Mouse (Mus musculus) hindbrain, embryonic 12.5 days (tissue): ENCODE data around the gene Lrrtm4. TPM values are rescaled to one million over a fixed set of nuclear protein-coding genes. Genes with fewer than 3 reads are reported as not detected.

ENCODE experiments used
- ATAC-seq: fragments of 200-750 bp; cut with Nextera tagmentation; 2 replicates; pipeline ENCODE4 v1.8.0; 2017; ENCODE audit warnings: moderate TSS enrichment; ENCODE audit not compliant: low FRiP score
- H3K27ac ChIP-seq: fragments of 300-500 bp; sonication (generic); 2 replicates; pipeline ENCODE4 v1.5.1; 2016; ENCODE audit warnings: mild to moderate bottlenecking
- H3K27me3 ChIP-seq: fragments of 300-500 bp; sonication (generic); 2 replicates; pipeline ENCODE4 v1.6.1; 2016; ENCODE audit warnings: mild to moderate bottlenecking
- H3K36me3 ChIP-seq: fragments of 300-500 bp; sonication (generic); 2 replicates; pipeline ENCODE4 v1.6.1; 2016; ENCODE audit warnings: mild to moderate bottlenecking
- H3K4me1 ChIP-seq: fragments of 300-500 bp; sonication (generic); 2 replicates; pipeline ENCODE4 v1.6.1; 2016
- H3K4me2 ChIP-seq: fragments of 300-500 bp; sonication (generic); replicated peaks from 2 replicates; pipeline ENCODE4 v1.6.1; 2016; ENCODE audit warnings: mild to moderate bottlenecking
- H3K4me3 ChIP-seq: fragments of 300-500 bp; sonication (generic); 2 replicates; pipeline ENCODE4 v1.5.1; 2016; ENCODE audit warnings: mild to moderate bottlenecking
- H3K9ac ChIP-seq: fragments of 300-500 bp; sonication (generic); 2 replicates; pipeline ENCODE4 v1.6.1; 2016; ENCODE audit warnings: mild to moderate bottlenecking, moderate library complexity
- H3K9me3 ChIP-seq: fragments of 300-500 bp; sonication (generic); replicated peaks from 2 replicates; pipeline ENCODE4 v1.6.1; 2016; ENCODE audit warnings: mild to moderate bottlenecking
- WGBS: fragments of 180-500 bp; shearing (Covaris S2); methylation state at CpG from one replicate; pipeline ENCODE4 v1.1.7; 2016; 5-methylcytosine and 5-hydroxymethylcytosine counted together
- polyA plus RNA-seq: library from polyadenylated mRNA; unstranded; fragments of >200 nt; fragmentation: Nextera tagmentation; extraction: Ambion mirVana; gene quantifications from 2 replicates; pipeline ENCODE4 v1.2.1, GENCODE M21; 2016

Lrrtm4 gene
- polyA plus RNA-seq, 1 experiment from 2014 or later: 8.3 TPM

- Histone ChIP-seq H3K4me2 (no peak overlapping the region), H3K9me3 (no peaks in the 10 kb centered on the region), H3K27me3 (no peaks in the 10 kb centered on the region), H3K27ac (no peak overlapping the region), H3K4me1 (no peaks in the 10 kb centered on the region), H3K9ac (no peak overlapping the region), H3K36me3 (no peaks in the 10 kb centered on the region), H3K4me3 (no peak overlapping the region)
- 83% methylated on average over 1 of the region's 1 CpGs for WGBS
- no peak for ATAC-seq
Observed at GRCm38 (mm10) chr6:80352307-80352706, 333.6 kb downstream of the Lrrtm4 start.

- no peak overlapping the region for H3K9ac ChIP-seq
- H3K27me3 ChIP-seq: no peaks in the 10 kb centered on the region
- no peak overlapping the region for H3K4me3 ChIP-seq
- no peaks in the 10 kb centered on the region for H3K36me3 ChIP-seq
- H3K9me3 ChIP-seq: no peaks in the 10 kb centered on the region
- WGBS: 86% methylated on average over 1 of the region's 1 CpGs
- no peaks in the 10 kb centered on the region for H3K4me1 ChIP-seq
- no peak for ATAC-seq
- H3K4me2 ChIP-seq: no peak overlapping the region
- no peak overlapping the region for H3K27ac ChIP-seq
Observed at GRCm38 (mm10) chr6:80357092-80357491, 338.4 kb downstream of the Lrrtm4 start.

GRCm38 (mm10) chr6:80363593-80363992 is 344.9 kb downstream of the Lrrtm4 start:
- Histone ChIP-seq H3K4me3 (no peak overlapping the region), H3K4me2 (no peak overlapping the region), H3K27me3 (no peaks in the 10 kb centered on the region), H3K27ac (no peak overlapping the region), H3K36me3 (no peaks in the 10 kb centered on the region), H3K4me1 (no peaks in the 10 kb centered on the region), H3K9me3 (no peaks in the 10 kb centered on the region), H3K9ac (no peak overlapping the region)
- ATAC-seq: no peak

GRCm38 (mm10) chr6:80366532-80366931 is 347.9 kb downstream of the Lrrtm4 start:
- no peaks in the 10 kb centered on the region for H3K36me3 ChIP-seq
- H3K9me3 ChIP-seq: no peaks in the 10 kb centered on the region
- H3K4me1 ChIP-seq: no peaks in the 10 kb centered on the region
- H3K27ac ChIP-seq: no peak overlapping the region
- no peak for ATAC-seq
- no peaks in the 10 kb centered on the region for H3K27me3 ChIP-seq
- 75% methylated on average over 4 of the region's 4 CpGs for WGBS
- H3K9ac ChIP-seq: no peak overlapping the region
- no peak overlapping the region for H3K4me3 ChIP-seq
- no peak overlapping the region for H3K4me2 ChIP-seq

- Histone ChIP-seq H3K9ac (no peak overlapping the region), H3K36me3 (no peaks in the 10 kb centered on the region), H3K4me3 (no peak overlapping the region), H3K4me2 (no peak overlapping the region), H3K4me1 (0 out of 2 replicates have a peak, but pooled peaks cover 2% of the 10 kb centered on the region), H3K27ac (no peak overlapping the region), H3K9me3 (no peaks in the 10 kb centered on the region), H3K27me3 (no peaks in the 10 kb centered on the region)
- WGBS: 21% methylated on average over 4 of the region's 4 CpGs
- peak; percentile 67 for ATAC-seq
Observed at GRCm38 (mm10) chr6:80389571-80389970, 370.9 kb downstream of the Lrrtm4 start.

DNA sequence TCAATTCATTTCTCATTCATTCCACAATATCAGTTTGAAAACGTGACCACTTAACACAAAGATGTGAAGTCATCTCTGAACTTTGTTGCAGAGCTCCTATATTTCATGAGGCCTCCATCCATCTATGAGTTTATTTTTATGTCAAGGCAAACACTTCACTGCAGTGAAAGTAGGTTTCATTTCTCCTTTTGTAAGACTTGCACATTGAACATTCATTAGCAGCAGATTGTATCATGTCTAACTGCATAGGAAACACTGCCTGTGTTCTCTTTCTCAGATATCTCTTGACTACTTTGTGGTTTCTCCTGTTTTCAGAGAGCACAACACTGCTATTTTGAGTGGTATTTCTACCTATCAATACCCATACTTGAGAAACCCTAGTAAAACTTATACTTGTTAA is 388.1 kb downstream of the Lrrtm4 start:
- Histone ChIP-seq H3K27me3 (no peaks in the 10 kb centered on the region), H3K4me2 (no peak overlapping the region), H3K27ac (no peak overlapping the region), H3K4me3 (no peak overlapping the region), H3K4me1 (no peaks in the 10 kb centered on the region), H3K36me3 (no peaks in the 10 kb centered on the region), H3K9me3 (no peaks in the 10 kb centered on the region), H3K9ac (no peak overlapping the region)
- WGBS: 74% methylated on average over 1 of the region's 1 CpGs
- ATAC-seq: no peak

GRCm38 (mm10) chr6:80440135-80440534 is 421.5 kb downstream of the Lrrtm4 start:
- no peaks in the 10 kb centered on the region for H3K4me1 ChIP-seq
- no peak overlapping the region for H3K27ac ChIP-seq
- ATAC-seq: no peak

GRCm38 (mm10) chr6:80470546-80470945 is 451.9 kb downstream of the Lrrtm4 start:
- H3K4me2 ChIP-seq: no peak overlapping the region
- no peak overlapping the region for H3K27ac ChIP-seq
- no peaks in the 10 kb centered on the region for H3K27me3 ChIP-seq
- WGBS: 68% methylated on average over 4 of the region's 4 CpGs
- H3K4me3 ChIP-seq: no peak overlapping the region
- no peak overlapping the region for H3K9ac ChIP-seq
- no peaks in the 10 kb centered on the region for H3K36me3 ChIP-seq
- H3K9me3 ChIP-seq: no peaks in the 10 kb centered on the region
- no peak for ATAC-seq
- no peaks in the 10 kb centered on the region for H3K4me1 ChIP-seq

More at GRCm38 (mm10) chr6:80440135-80440534, 421.5 kb downstream of the Lrrtm4 start:
- Histone ChIP-seq H3K9me3 (no peaks in the 10 kb centered on the region), H3K36me3 (no peaks in the 10 kb centered on the region), H3K9ac (no peak overlapping the region), H3K27me3 (no peaks in the 10 kb centered on the region), H3K4me3 (no peak overlapping the region), H3K4me2 (no peak overlapping the region)

GRCm38 (mm10) chr6:80476153-80476552 is 457.5 kb downstream of the Lrrtm4 start:
- no peaks in the 10 kb centered on the region for H3K27me3 ChIP-seq
- WGBS: 75% methylated on average over 3 of the region's 3 CpGs
- no peaks in the 10 kb centered on the region for H3K9me3 ChIP-seq
- H3K9ac ChIP-seq: no peak overlapping the region
- H3K27ac ChIP-seq: no peak overlapping the region
- H3K4me1 ChIP-seq: no peaks in the 10 kb centered on the region
- no peaks in the 10 kb centered on the region for H3K36me3 ChIP-seq
- H3K4me2 ChIP-seq: no peak overlapping the region
- ATAC-seq: peak; percentile 26; the same call in 1 of the 2 replicates
- H3K4me3 ChIP-seq: no peak overlapping the region

DNA sequence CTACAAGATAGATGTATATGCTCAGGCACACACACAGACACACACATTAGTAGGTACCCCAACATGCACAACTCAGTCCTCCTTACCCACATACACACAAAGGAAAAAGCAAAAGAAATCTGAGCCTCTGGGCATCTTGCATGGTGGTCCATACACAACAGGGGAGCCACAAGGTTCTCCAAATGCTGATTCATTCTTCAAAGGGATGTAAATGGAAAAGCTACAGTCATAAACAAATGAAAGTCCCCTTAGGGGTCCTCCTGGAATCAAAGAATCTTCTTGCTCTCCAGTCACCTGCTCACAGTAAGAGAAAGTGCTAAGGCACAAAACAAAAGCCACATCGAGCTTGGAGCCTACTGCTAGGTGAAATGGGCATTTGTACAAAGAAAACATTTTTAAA is 526.3 kb downstream of the Lrrtm4 start:
- no peak overlapping the region for H3K4me3 ChIP-seq
- no peaks in the 10 kb centered on the region for H3K27me3 ChIP-seq
- WGBS: 6% methylated on average over 1 of the region's 1 CpGs
- no peak overlapping the region for H3K27ac ChIP-seq
- H3K4me2 ChIP-seq: no peak overlapping the region
- no peak overlapping the region for H3K9ac ChIP-seq
- H3K36me3 ChIP-seq: no peaks in the 10 kb centered on the region
- H3K4me1 ChIP-seq: no peaks in the 10 kb centered on the region
- ATAC-seq: no peak
- no peaks in the 10 kb centered on the region for H3K9me3 ChIP-seq

GRCm38 (mm10) chr6:80549907-80550306 is 531.2 kb downstream of the Lrrtm4 start:
- ATAC-seq: no peak
- no peaks in the 10 kb centered on the region for H3K27me3 ChIP-seq

GRCm38 (mm10) chr6:80553398-80553797 is 534.7 kb downstream of the Lrrtm4 start:
- H3K4me2 ChIP-seq: no peak overlapping the region
- no peak overlapping the region for H3K9ac ChIP-seq
- H3K4me3 ChIP-seq: no peak overlapping the region
- no peaks in the 10 kb centered on the region for H3K27me3 ChIP-seq
- ATAC-seq: no peak
- H3K4me1 ChIP-seq: no peaks in the 10 kb centered on the region
- WGBS: 94% methylated on average over 2 of the region's 2 CpGs
- H3K27ac ChIP-seq: no peak overlapping the region
- H3K36me3 ChIP-seq: no peaks in the 10 kb centered on the region
- no peaks in the 10 kb centered on the region for H3K9me3 ChIP-seq

More at GRCm38 (mm10) chr6:80549907-80550306, 531.2 kb downstream of the Lrrtm4 start:
- Histone ChIP-seq H3K27ac (no peak overlapping the region), H3K9me3 (no peaks in the 10 kb centered on the region), H3K4me1 (no peaks in the 10 kb centered on the region), H3K4me2 (no peak overlapping the region), H3K36me3 (no peaks in the 10 kb centered on the region), H3K9ac (no peak overlapping the region), H3K4me3 (no peak overlapping the region)

DNA sequence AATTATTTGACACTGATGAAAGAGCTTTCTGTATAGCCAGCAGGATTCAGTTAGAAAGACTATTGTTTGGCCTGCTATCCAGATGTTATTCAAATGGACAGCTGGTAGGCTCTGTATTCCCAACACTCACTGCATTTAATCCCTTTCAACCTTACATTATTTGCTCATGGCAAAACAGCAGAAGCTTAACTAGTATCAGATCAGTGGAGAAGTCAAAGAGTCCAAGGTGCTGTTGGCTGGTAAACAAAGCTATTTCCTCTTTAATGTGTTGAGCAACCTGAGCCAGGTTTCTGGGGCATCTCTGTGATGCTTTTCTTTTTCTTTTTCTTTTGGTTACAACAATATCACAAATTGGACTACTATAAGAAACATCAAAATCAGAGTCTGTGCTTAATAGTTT is 536.3 kb downstream of the Lrrtm4 start:
- Histone ChIP-seq H3K9ac (no peak overlapping the region), H3K27ac (no peak overlapping the region), H3K9me3 (no peaks in the 10 kb centered on the region), H3K27me3 (no peaks in the 10 kb centered on the region), H3K4me2 (no peak overlapping the region), H3K4me3 (no peak overlapping the region), H3K36me3 (no peaks in the 10 kb centered on the region), H3K4me1 (no peaks in the 10 kb centered on the region)
- no peak for ATAC-seq

DNA sequence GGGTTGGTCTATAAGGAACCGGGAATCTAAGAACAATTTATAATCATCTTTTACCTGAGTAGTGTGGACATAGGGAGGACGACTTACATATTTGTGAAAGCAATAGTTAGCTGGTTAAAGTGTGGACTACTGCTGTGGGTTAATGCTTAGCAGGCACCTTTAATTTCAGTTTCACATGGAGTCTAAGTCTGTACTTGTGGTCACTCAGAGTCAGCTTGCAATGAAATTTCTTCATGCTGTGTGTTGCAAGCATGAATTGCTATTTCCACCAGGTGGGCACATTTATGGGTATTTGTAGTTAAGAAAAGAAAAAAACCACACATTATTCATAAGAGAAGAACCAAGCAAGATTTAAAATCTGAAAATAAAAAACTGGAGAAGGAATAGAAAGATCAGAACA is 558.5 kb downstream of the Lrrtm4 start:
- Histone ChIP-seq H3K9me3 (no peaks in the 10 kb centered on the region), H3K4me1 (no peaks in the 10 kb centered on the region), H3K36me3 (no peaks in the 10 kb centered on the region), H3K27me3 (no peaks in the 10 kb centered on the region), H3K4me3 (no peak overlapping the region), H3K9ac (no peak overlapping the region), H3K27ac (no peak overlapping the region), H3K4me2 (no peak overlapping the region)
- WGBS: 91% methylated on average over 2 of the region's 2 CpGs
- no peak for ATAC-seq
